Mouse (Mus musculus) bone marrow macrophage, adult 2 months (primary cell): ENCODE results near the gene Sgk1.

ENCODE experiments used
- CTCF ChIP-seq: IDR thresholded peaks from 2 replicates; pipeline ENCODE4 v1.5.1; 2012; ENCODE audit warnings: low read depth, mild to moderate bottlenecking, low read length, moderate library complexity
- POLR2A ChIP-seq: IDR thresholded peaks from 2 replicates; pipeline ENCODE4 v1.6.1; 2012; ENCODE audit warnings: mild to moderate bottlenecking, low read depth, low read length, borderline replicate concordance

DNA sequence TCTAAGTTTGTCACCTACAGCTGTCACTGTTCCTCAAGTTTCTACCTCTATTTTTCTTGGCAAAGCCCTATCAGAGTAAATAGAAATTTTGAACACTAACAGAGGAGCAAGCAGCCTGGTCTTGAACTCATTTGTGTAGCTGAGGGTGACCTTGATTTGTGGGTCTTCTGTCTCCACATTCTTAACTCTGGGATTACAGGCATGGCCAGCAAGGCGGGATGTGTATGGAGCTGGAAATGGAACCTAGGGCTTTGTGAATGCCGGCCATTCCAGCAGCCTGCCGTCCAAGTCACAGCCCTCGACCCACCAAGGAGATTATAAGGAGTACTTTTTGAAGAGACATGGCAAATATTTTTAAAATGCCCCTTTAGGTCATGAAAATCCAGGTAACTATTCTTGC, 56.2 kb downstream of the Sgk1 start:
- TF ChIP-seq POLR2A (no peak), CTCF (no peak)
